Mouse (Mus musculus): ENCODE data around the gene Pde7b. TPM values are rescaled to one million over a fixed set of nuclear protein-coding genes. Genes with fewer than 3 reads are reported as not detected.
A peak's percentile ranks its signal among the peaks of the same experiment; 100 is the strongest.

Pde7b gene
- total and polyA plus RNA-seq, 3 experiments: 11.7 to 57.0 (median 53.1) TPM

- Histone ChIP-seq H3K9ac (ENCODE audit: low read depth, low read length) (no peak overlapping the region), H3K4me1 (ENCODE audit: control insufficient read depth, insufficient read depth, low read length) (no peaks in the 10 kb centered on the region), H3K27me3 (ENCODE audit: control insufficient read depth, insufficient read depth, low read length) (no peaks in the 10 kb centered on the region), H3K79me2 (replicated peaks; ENCODE audit: control insufficient read depth, insufficient read depth, low read length) (no peaks in the 10 kb centered on the region), H3K27ac (no peak overlapping the region), H3K36me3 (ENCODE audit: control insufficient read depth, insufficient read depth, low read length) (no peaks in the 10 kb centered on the region), H3K4me3 (no peak overlapping the region)
- DNase-seq: no peak
- WGBS: 79% methylated on average over 3 of the region's 3 CpGs
- intact Hi-C loops (cut with DNase I): no loop called here
- no peak for TF ChIP-seq CTCF (IDR thresholded peaks at IDR 0.05)
- no peak for TF ChIP-seq POLR2A (IDR thresholded peaks at IDR 0.05; ENCODE audit: insufficient read depth, low read depth, low read length)
- no peak for TF ChIP-seq EP300 (IDR thresholded peaks at IDR 0.05; ENCODE audit: insufficient read depth, low read depth, low read length)
Measured at GRCm38 (mm10) chr10:20680986-20681385, 43.9 kb downstream of the Pde7b start.

DNA sequence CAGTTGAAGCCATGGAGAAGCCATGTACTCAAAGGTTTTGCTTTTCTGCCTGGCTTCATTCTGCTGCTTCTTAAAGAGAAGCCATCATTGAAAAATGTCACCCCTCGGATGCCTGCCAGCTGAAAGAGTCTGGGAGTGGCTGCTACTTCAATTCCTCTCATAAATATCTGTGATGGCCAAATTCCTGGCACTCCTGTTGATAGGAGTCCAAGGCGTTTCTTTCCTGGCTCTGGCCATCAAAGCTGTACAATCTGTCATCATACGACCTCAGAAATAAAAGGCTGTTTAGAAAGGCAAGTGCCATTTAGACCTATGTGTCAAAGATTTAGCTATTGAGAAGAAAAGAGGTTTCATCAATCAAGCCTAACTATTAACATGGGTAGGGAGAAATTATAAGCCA, 49.6 kb downstream of the Pde7b start:
- intact Hi-C loops (cut with DNase I): no loop called here
- H3K4me3 ChIP-seq: no peak overlapping the region
- no peak overlapping the region for H3K27ac ChIP-seq
- H3K4me1 ChIP-seq (ENCODE audit: control insufficient read depth, insufficient read depth, low read length): peaks cover 3% of the 10 kb centered on the region
- peaks cover 2% of the 10 kb centered on the region; the same call in 1 of the 2 replicates for H3K36me3 ChIP-seq (ENCODE audit: control insufficient read depth, insufficient read depth, low read length)
- TF ChIP-seq POLR2A (IDR thresholded peaks at IDR 0.05; ENCODE audit: insufficient read depth, low read depth, low read length): no peak
- no peak for TF ChIP-seq EP300 (IDR thresholded peaks at IDR 0.05; ENCODE audit: insufficient read depth, low read depth, low read length)
- no peak for TF ChIP-seq CTCF (IDR thresholded peaks at IDR 0.05)
- 31% methylated on average over 3 of the region's 3 CpGs for WGBS
- no peaks in the 10 kb centered on the region for H3K79me2 ChIP-seq (replicated peaks; ENCODE audit: control insufficient read depth, insufficient read depth, low read length)
- DNase-seq: peak in 1 of 2 experiments; percentile 35
- no peak overlapping the region for H3K9ac ChIP-seq (ENCODE audit: low read depth, low read length)
- no peaks in the 10 kb centered on the region for H3K27me3 ChIP-seq (ENCODE audit: control insufficient read depth, insufficient read depth, low read length)

GRCm38 (mm10) chr10:20673798-20674197, 51.1 kb downstream of the Pde7b start:
- Histone ChIP-seq H3K27me3 (ENCODE audit: control insufficient read depth, insufficient read depth, low read length) (no peaks in the 10 kb centered on the region), H3K36me3 (ENCODE audit: control insufficient read depth, insufficient read depth, low read length) (peaks cover 2% of the 10 kb centered on the region; the same call in 1 of the 2 replicates), H3K79me2 (replicated peaks; ENCODE audit: control insufficient read depth, insufficient read depth, low read length) (no peaks in the 10 kb centered on the region), H3K4me1 (ENCODE audit: control insufficient read depth, insufficient read depth, low read length) (peaks cover 3% of the 10 kb centered on the region), H3K27ac (peak overlapping the region; percentile 34), H3K9ac (ENCODE audit: low read depth, low read length) (no peak overlapping the region), H3K4me3 (no peak overlapping the region; the same call in 1 of the 2 replicates)
- WGBS: 51% methylated on average over 4 of the region's 4 CpGs
- DNase-seq: peak; percentile 44 to 68
- intact Hi-C loops (cut with DNase I): no loop called here
- no peak for TF ChIP-seq POLR2A (IDR thresholded peaks at IDR 0.05; ENCODE audit: insufficient read depth, low read depth, low read length)
- TF ChIP-seq EP300 (IDR thresholded peaks at IDR 0.05; ENCODE audit: insufficient read depth, low read depth, low read length): no peak
- no peak for TF ChIP-seq CTCF (IDR thresholded peaks at IDR 0.05)

DNA sequence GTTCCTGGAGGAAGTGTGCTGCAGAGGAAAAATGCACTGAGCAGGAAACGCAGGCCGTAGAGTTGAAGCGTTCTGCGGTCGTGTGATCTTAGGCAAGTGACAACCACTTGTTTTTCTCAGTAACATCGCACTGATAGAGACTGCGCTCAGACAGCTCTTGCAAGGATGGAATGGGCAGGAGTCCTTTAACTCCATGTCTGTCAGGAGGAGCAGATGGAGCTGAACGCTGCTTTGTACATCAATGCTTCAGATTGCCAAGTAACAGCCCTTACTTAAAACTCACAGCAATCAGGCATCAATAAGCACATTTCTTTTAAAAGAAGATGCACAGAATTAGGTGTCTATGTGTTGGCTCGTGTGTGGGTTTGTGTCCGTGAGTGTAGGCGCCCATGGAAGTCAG, 52.3 kb downstream of the Pde7b start:
- DNase-seq: no peak
- intact Hi-C loops (cut with DNase I): no loop called here
- 49% methylated on average over 11 of the region's 11 CpGs for WGBS
- no peak overlapping the region for H3K4me3 ChIP-seq
- no peaks in the 10 kb centered on the region for H3K79me2 ChIP-seq (replicated peaks; ENCODE audit: control insufficient read depth, insufficient read depth, low read length)
- H3K36me3 ChIP-seq (ENCODE audit: control insufficient read depth, insufficient read depth, low read length): peaks cover 2% of the 10 kb centered on the region; the same call in 1 of the 2 replicates
- no peaks in the 10 kb centered on the region for H3K27me3 ChIP-seq (ENCODE audit: control insufficient read depth, insufficient read depth, low read length)
- H3K9ac ChIP-seq (ENCODE audit: low read depth, low read length): no peak overlapping the region
- no peak overlapping the region for H3K27ac ChIP-seq
- H3K4me1 ChIP-seq (ENCODE audit: control insufficient read depth, insufficient read depth, low read length): peaks cover 3% of the 10 kb centered on the region
- no peak for TF ChIP-seq EP300 (IDR thresholded peaks at IDR 0.05; ENCODE audit: insufficient read depth, low read depth, low read length)
- no peak for TF ChIP-seq CTCF (IDR thresholded peaks at IDR 0.05)
- TF ChIP-seq POLR2A (IDR thresholded peaks at IDR 0.05; ENCODE audit: insufficient read depth, low read depth, low read length): no peak

DNA sequence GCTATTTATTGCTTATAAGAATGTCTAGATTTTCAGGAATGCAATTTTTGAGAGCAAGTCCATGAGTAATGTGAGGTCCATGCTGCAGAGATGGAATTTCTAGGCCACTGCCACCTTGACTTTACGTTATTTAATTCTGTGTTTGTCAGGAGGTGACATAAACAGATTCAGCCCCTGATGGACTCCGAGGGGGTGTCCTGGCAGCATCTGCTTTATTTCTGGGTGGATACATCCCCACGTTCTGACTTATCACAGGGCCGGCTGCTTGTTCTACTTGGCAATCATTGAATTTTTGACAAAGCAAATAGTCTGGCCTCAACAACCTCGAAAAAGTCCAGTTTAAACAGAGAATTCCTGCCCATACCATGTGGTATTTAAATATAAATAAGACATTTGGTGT, 53.3 kb downstream of the Pde7b start:
- intact Hi-C loops (cut with DNase I): no loop called here

GRCm38 (mm10) chr10:20670541-20670940, 54.3 kb downstream of the Pde7b start:
- no peak overlapping the region for H3K27ac ChIP-seq
- DNase-seq: no peak
- H3K4me1 ChIP-seq (ENCODE audit: control insufficient read depth, insufficient read depth, low read length): peaks cover 3% of the 10 kb centered on the region
- no peaks in the 10 kb centered on the region for H3K27me3 ChIP-seq (ENCODE audit: control insufficient read depth, insufficient read depth, low read length)
- intact Hi-C loops (cut with DNase I): no loop called here
- peaks cover 2% of the 10 kb centered on the region; the same call in 1 of the 2 replicates for H3K36me3 ChIP-seq (ENCODE audit: control insufficient read depth, insufficient read depth, low read length)
- H3K9ac ChIP-seq (ENCODE audit: low read depth, low read length): no peak overlapping the region
- no peak overlapping the region for H3K4me3 ChIP-seq
- WGBS: 89% methylated on average over 8 of the region's 8 CpGs
- TF ChIP-seq EP300 (IDR thresholded peaks at IDR 0.05; ENCODE audit: insufficient read depth, low read depth, low read length) (no peak), CTCF (IDR thresholded peaks at IDR 0.05) (peak; percentile 7; the same call in 1 of the 2 replicates), POLR2A (IDR thresholded peaks at IDR 0.05; ENCODE audit: insufficient read depth, low read depth, low read length) (no peak)
- H3K79me2 ChIP-seq (replicated peaks; ENCODE audit: control insufficient read depth, insufficient read depth, low read length): no peaks in the 10 kb centered on the region

More for the DNA sequence above, 53.3 kb downstream of the Pde7b start:
- peaks cover 2% of the 10 kb centered on the region; the same call in 1 of the 2 replicates for H3K36me3 ChIP-seq (ENCODE audit: control insufficient read depth, insufficient read depth, low read length)
- TF ChIP-seq CTCF (IDR thresholded peaks at IDR 0.05) (no peak), POLR2A (IDR thresholded peaks at IDR 0.05; ENCODE audit: insufficient read depth, low read depth, low read length) (no peak), EP300 (IDR thresholded peaks at IDR 0.05; ENCODE audit: insufficient read depth, low read depth, low read length) (no peak)
- H3K9ac ChIP-seq (ENCODE audit: low read depth, low read length): no peak overlapping the region
- DNase-seq: no peak
- H3K79me2 ChIP-seq (replicated peaks; ENCODE audit: control insufficient read depth, insufficient read depth, low read length): no peaks in the 10 kb centered on the region
- H3K27ac ChIP-seq: no peak overlapping the region
- H3K27me3 ChIP-seq (ENCODE audit: control insufficient read depth, insufficient read depth, low read length): no peaks in the 10 kb centered on the region
- WGBS: 61% methylated on average over 5 of the region's 5 CpGs
- H3K4me1 ChIP-seq (ENCODE audit: control insufficient read depth, insufficient read depth, low read length): peaks cover 3% of the 10 kb centered on the region
- H3K4me3 ChIP-seq: no peak overlapping the region
